8 mouse cellular contexts compared by ENCODE assay signal in genomic region chr4:137706510-137706909, GRCm38 (mm10). TPM values are rescaled to one million over a fixed set of nuclear protein-coding genes. Genes with fewer than 3 reads are reported as not detected.
A peak's percentile ranks its signal among the peaks of the same experiment; 100 is the strongest.
DNase-seq lines count a peak whose midpoint lies in the region; ATAC-seq lines count a peak whose summit lies in the region.
"Had no signal": no experiment of that assay in that cellular context is flagged by ENCODE, and none has a peak within 500 bp of the region (broad histone marks: within the 10 kb centered on the region; RNA-seq: fewer than 3 reads in every experiment).

No protein-coding gene starts in this region.

- ATAC-seq in kidney, embryonic 15.5 days (replicated peaks; ENCODE audit: low FRiP score): no peak
- ATAC-seq in hindbrain, embryonic 13.5 days (ENCODE audit: low FRiP score): no peak
- peak; percentile 71 for ATAC-seq in liver, embryonic 16.5 days (ENCODE audit: low read depth)
- ATAC-seq in stomach, embryonic 14.5 days (ENCODE audit: insufficient number of reproducible peaks, insufficient read depth, low FRiP score, low read depth): no peak

- H3K36me3 ChIP-seq in kidney, embryonic 15.5 days: no peaks in the 10 kb centered on the region
- no peaks in the 10 kb centered on the region for H3K36me3 ChIP-seq in hindbrain, embryonic 13.5 days
- no peaks in the 10 kb centered on the region for H3K36me3 ChIP-seq in liver, embryonic 16.5 days (ENCODE audit: control insufficient read depth, insufficient read depth)
- no peaks in the 10 kb centered on the region for H3K36me3 ChIP-seq in stomach, embryonic 14.5 days (ENCODE audit: control insufficient read depth, insufficient read depth, low read length)
- H3K36me3 ChIP-seq: G1E had no signal

- H3K27me3 ChIP-seq in kidney, embryonic 15.5 days: peaks cover 17% of the 10 kb centered on the region
- peaks cover 5% of the 10 kb centered on the region; the same call in 1 of the 2 replicates for H3K27me3 ChIP-seq in hindbrain, embryonic 13.5 days
- peaks cover 14% of the 10 kb centered on the region for H3K27me3 ChIP-seq in liver, embryonic 16.5 days (ENCODE audit: control insufficient read depth, insufficient read depth, low read depth, low read length)
- H3K27me3 ChIP-seq in stomach, embryonic 14.5 days (ENCODE audit: control insufficient read depth, insufficient read depth, low read length): no peaks in the 10 kb centered on the region

- H3K4me2 ChIP-seq in kidney, embryonic 15.5 days: peak overlapping the region; percentile 94
- H3K4me2 ChIP-seq in hindbrain, embryonic 13.5 days: peak overlapping the region; percentile 87
- H3K4me2 ChIP-seq in liver, embryonic 16.5 days (ENCODE audit: low read depth, low read length): peak overlapping the region; percentile 69
- peak overlapping the region; percentile 82 for H3K4me2 ChIP-seq in stomach, embryonic 14.5 days (replicated peaks; ENCODE audit: low read depth, low read length)

- H3K9me3 ChIP-seq in kidney, embryonic 15.5 days (replicated peaks): no peaks in the 10 kb centered on the region
- no peaks in the 10 kb centered on the region for H3K9me3 ChIP-seq in hindbrain, embryonic 13.5 days
- no peaks in the 10 kb centered on the region for H3K9me3 ChIP-seq in liver, embryonic 16.5 days (replicated peaks; ENCODE audit: control insufficient read depth, low read length)
- H3K9me3 ChIP-seq in stomach, embryonic 14.5 days (ENCODE audit: control insufficient read depth, low read depth, low read length): no peaks in the 10 kb centered on the region
- H3K9me3 ChIP-seq: G1E had no signal

- no peak overlapping the region for H3K9ac ChIP-seq in kidney, embryonic 15.5 days
- peak overlapping the region; percentile 82 for H3K9ac ChIP-seq in hindbrain, embryonic 13.5 days
- no peak overlapping the region for H3K9ac ChIP-seq in liver, embryonic 16.5 days (ENCODE audit: low read depth, low read length)
- H3K9ac ChIP-seq in stomach, embryonic 14.5 days (replicated peaks; ENCODE audit: low read depth, low read length): no peak overlapping the region; the same call in 1 of the 2 replicates

- H3K4me3 ChIP-seq in kidney, embryonic 15.5 days (replicated peaks): no peak overlapping the region
- 0 out of 2 replicates have a peak overlapping the region, but pooled peaks have one; percentile 62 for H3K4me3 ChIP-seq in hindbrain, embryonic 13.5 days
- H3K4me3 ChIP-seq in liver, embryonic 16.5 days (ENCODE audit: low read depth, low read length): peak overlapping the region; percentile 9; the same call in 1 of the 2 replicates
- 0 out of 2 replicates have a peak overlapping the region, but pooled peaks have one; percentile 57 for H3K4me3 ChIP-seq in stomach, embryonic 14.5 days (ENCODE audit: low read depth, low read length)

- WGBS in kidney, embryonic 15.5 days: 69% methylated on average over 7 of the region's 7 CpGs
- WGBS in hindbrain, embryonic 13.5 days: 67% methylated on average over 7 of the region's 7 CpGs
- 60% methylated on average over 7 of the region's 7 CpGs for WGBS in liver, embryonic 16.5 days (ENCODE audit: insufficient replicate concordance)
- WGBS in stomach, embryonic 14.5 days: 57% methylated on average over 7 of the region's 7 CpGs

- H3K4me1 ChIP-seq in kidney, embryonic 15.5 days: peaks cover 23% of the 10 kb centered on the region
- H3K4me1 ChIP-seq in hindbrain, embryonic 13.5 days (replicated peaks): peaks cover 49% of the 10 kb centered on the region
- peaks cover 6% of the 10 kb centered on the region for H3K4me1 ChIP-seq in liver, embryonic 16.5 days (ENCODE audit: control insufficient read depth, low read depth, low read length)
- H3K4me1 ChIP-seq in stomach, embryonic 14.5 days (ENCODE audit: control insufficient read depth, insufficient read depth, low read length): peaks cover 29% of the 10 kb centered on the region

- 0 out of 2 replicates have a peak overlapping the region, but pooled peaks have one; percentile 34 for H3K27ac ChIP-seq in kidney, embryonic 15.5 days
- H3K27ac ChIP-seq in hindbrain, embryonic 13.5 days: peak overlapping the region; percentile 24
- peak overlapping the region; percentile 77 for H3K27ac ChIP-seq in liver, embryonic 16.5 days (ENCODE audit: low read length)
- peak overlapping the region; percentile 81 for H3K27ac ChIP-seq in stomach, embryonic 14.5 days (ENCODE audit: low read length)

- DNase-seq in kidney, adult 18-20 months: no peak
- no peak for DNase-seq in right cerebral cortex, postnatal 10 days (ENCODE audit: low spot score in 2 of 2)
- no peak for DNase-seq in right cerebral cortex, postnatal 14 days

RNA-seq across cellular contexts. Expression of gene Rap1gap, which starts 42.0 kb away (rescaled TPM):
- polyA plus RNA-seq in kidney, embryonic 15.5 days (2015; fragmentation: Nextera tagmentation; extraction: Ambion mirVana): 12.5 and 14.4 TPM in 2 replicates
- polyA plus RNA-seq in hindbrain, embryonic 13.5 days (2015; fragmentation: Nextera tagmentation; extraction: Ambion mirVana): 39.2 and 39.9 TPM in 2 replicates
- 3.0 and 4.4 TPM in 2 replicates for polyA plus RNA-seq in liver, embryonic 16.5 days (2015; fragmentation: Nextera tagmentation; extraction: Ambion mirVana)
- polyA plus RNA-seq in stomach, embryonic 14.5 days (2014; fragmentation: Nextera tagmentation; extraction: Ambion mirVana): 17.5 and 24.6 TPM in 2 replicates
- polyA plus RNA-seq: G1E had no signal

Comparison
In these comparisons a context has a peak if more than half of its experiments do, and no peak if none do; other contexts are left out.
1. H3K27ac ChIP-seq: peak in every context shown above with its lines; median percentile 81 in stomach, embryonic 14.5 days; 77 in liver, embryonic 16.5 days; 34 in kidney, embryonic 15.5 days; 24 in hindbrain, embryonic 13.5 days.